Mouse (Mus musculus): ENCODE results near the gene Tph1. TPM values are rescaled to one million over a fixed set of nuclear protein-coding genes. Genes with fewer than 3 reads are reported as not detected.
"Not testable (repeated sequence)": the region's sequence is repeated elsewhere in the genome, so short reads cannot be mapped to it uniquely, and the experiment has no call there.

The Tph1 gene
- total RNA-seq (2021), result under 1 TPM; 0.50 to 0.56 TPM
- long read RNA-seq, result 0 reads

DNA sequence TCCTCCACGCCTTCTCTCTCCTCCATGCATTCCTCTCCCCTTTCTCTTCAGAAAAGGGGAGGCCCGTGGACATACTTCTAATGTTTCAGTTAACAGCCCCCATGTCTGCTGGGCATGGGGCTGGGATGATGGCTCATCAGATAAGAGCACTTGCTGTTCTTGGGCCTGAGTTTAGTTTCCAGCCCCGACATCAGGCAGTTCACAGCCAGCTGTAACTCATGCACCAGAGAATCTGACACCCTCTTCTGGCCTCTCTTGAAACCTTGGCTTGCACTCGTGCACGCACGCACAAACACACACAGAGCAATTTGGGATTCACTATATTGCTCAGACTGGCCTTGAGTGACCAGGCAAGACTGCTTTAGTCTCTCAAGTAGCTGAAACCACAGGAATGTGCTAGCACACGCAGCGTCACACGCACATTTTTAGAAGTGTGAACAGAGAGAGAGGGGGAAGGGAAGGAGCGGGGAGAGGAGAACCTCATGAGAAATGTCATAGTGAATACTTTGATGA is at the start of gene Tph1:
TSS of gene Tph1 (minus strand) at position 378 of the 513 bp plus-strand sequence.
- DNase-seq (ENCODE audit: low spot score in 2 of 2), result no peak

DNA sequence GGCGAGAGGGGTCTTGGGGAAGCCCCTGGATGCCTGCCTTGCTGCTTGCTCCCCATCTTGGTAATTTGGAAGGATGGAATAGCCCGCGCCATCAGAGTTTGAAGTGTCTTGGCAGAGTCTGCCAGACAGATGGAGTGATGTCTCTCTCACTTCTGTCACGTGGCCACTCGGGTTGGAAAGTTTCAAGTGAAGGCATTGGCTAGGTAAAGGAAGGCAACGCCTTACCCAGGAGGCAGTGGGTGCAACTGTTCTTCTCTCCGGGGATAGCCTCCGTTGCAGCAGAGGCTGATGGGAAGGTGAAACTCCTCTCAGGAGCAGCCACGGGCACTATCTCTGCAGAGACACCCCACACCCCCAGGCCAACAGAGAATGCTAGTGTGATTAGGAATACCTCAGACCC is 48.1 kb upstream of the Tph1 start:
- no peak for DNase-seq (ENCODE audit: low spot score in 2 of 2)

DNA sequence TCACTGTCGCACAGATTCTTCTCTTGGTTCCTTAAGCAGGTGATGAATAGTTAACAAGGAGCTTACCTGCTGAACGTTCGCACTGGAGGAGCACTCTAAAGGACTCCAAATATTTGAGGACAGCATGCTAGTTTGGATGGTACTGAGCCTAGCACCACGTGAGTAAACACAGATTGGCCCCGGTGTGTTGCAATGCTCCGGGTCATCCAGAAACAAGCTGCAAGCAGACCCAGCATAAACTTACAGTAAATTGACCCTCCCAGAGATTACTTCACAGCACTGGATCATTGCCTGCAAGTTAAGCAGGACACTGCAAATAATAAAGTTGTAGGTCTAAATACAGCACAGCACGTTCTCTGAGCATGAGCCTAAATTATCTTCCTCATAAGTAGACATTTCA is 47.2 kb upstream of the Tph1 start:
- DNase-seq (ENCODE audit: low spot score in 2 of 2), result no peak

DNA sequence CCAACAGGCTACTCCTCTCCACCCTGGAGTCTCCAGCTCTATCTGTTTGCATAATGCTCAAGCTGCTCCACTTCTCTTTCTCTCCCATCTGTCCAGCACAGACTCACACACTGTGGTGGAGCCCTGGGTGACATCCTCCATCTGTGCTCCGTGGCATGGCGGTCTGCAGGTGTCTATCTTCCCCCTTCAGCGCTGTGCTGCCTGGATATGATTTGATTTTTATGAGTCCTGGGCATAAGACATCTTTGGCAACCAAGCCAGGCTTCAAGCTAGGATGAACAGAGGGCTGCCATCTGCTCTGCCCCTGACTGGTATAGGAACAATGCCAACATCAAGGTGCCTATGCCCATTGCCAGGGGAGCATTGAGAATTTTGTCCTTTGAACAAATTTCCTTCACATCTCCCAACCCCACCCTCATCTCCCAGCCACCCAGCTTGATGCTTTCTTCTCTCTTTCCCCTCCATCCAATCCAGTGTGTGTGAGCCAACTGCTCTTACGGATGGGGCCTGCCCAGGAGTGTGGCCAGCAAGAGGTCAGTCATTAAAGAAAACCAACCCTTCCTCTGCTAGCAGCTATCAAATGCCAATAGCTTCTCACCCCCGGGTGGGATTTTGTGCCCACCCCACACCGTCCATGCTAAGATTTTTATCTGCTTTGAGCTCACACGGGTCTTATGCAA is 46.4 kb upstream of the Tph1 start:
- DNase-seq (ENCODE audit: low spot score in 2 of 2), result no peak

DNA sequence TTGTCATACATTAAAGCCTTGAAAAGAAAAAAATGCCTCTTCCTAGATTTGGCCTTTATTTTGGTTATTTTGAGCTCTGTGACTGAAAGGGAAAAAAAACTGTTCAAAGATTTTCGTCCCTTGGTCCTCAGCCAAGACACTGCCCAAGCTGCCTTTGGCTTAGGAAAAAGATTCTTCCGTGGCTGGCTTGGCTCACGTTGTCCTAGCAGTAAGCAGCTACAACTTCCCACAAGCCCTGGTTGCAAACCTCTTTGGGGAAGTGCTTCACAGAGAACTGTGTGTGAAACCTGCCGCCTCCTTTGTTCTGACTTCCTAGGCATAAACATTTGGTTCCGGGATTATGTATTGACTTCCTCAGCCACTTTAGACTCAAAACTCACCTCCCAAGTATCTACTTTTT is 44.6 kb upstream of the Tph1 start:
- peak in 1 of 2 experiments; percentile 12 for DNase-seq (ENCODE audit: low spot score in 2 of 2)

DNA sequence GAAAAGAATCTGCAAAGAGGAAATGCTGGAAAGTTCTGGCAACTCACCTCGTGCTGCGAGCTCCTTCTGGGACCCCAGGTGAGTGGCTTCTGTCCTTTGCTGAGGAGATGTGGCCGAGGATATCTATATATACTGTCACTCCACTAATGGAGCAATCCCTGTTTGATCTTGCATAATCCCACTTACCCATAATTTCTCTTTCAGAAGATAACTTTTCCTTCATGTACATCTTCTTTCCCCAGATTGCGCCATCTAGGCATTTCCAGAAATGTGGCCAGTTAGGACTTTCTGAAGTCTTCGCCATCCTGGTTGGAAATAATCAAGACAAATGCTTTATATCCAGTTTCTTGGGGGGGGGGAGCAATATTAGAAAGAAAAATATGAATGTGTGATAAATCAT is 43.3 kb upstream of the Tph1 start, which contains the start of gene Saa3:
TSS of gene Saa3 (minus strand) at position 101 of the 400 bp plus-strand sequence.
- no peak for DNase-seq (ENCODE audit: low spot score in 2 of 2)

DNA sequence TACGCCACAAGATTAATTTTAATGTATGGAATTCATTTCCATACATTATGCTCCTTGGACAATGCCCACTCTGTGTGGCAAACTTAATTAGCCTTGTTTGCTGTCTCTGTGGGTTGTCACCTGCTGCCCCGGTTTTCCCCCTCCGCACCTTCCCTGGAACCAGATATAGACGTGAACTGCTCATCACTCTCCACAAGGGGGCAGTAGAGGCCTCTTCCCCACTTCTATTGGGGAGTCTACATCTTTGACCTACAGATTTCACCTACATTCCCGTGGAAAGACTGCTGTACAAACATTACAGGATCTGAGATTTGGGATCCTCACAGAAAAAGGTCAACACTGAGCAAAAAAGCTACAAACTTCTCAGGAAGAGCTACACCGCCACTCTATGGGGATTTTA is 42.2 kb upstream of the Tph1 start:
- peak; percentile 57 to 72 for DNase-seq (ENCODE audit: low spot score in 2 of 2)

DNA sequence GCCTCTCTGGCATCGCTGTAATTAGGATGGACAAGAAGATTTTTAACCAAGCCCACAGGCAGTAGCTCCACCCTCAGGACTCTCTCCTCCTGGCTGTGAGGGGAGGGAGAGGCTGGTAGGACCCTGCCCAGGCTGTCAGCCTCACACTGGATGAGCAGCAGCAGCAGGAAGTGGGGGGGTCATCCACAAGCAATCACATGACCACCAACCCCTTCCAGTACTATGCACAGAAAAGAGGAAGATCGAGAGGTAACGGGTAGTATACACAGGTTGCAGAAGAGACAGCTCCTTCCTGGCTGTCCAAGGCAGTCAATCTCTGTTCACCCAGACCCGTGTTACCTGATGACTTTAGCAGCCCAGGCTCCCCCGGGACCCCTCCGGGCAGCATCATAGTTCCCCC is 39.9 kb upstream of the Tph1 start:
- no peak for DNase-seq (ENCODE audit: low spot score in 2 of 2)

DNA sequence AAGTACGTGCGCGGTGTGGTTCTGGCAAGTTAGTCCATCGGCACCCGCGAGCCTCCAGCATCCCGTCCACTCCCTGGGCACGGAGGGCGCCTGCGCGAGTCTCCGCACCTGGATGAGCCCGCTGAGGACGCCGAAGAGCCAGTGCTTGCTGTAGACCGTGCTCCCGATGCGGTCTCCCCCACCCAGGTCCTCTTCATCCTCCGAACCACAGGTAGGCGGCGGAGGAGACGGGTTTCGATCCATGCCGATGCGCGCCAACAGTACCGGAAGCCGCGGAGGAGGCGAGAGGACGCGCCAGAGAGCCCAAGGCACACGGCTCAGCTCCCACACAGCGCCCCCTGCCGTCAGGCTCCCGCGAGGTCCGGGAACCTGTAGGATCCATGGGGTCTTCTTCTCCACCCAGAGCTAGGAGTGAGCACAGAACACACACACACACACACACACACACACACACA is 38.1 kb upstream of the Tph1 start, which contains the start of gene Saal1:
TSS of gene Saal1 (minus strand) at position 291 of the 455 bp plus-strand sequence.
- DNase-seq (ENCODE audit: low spot score in 2 of 2), result peak; percentile 89 to 91

DNA sequence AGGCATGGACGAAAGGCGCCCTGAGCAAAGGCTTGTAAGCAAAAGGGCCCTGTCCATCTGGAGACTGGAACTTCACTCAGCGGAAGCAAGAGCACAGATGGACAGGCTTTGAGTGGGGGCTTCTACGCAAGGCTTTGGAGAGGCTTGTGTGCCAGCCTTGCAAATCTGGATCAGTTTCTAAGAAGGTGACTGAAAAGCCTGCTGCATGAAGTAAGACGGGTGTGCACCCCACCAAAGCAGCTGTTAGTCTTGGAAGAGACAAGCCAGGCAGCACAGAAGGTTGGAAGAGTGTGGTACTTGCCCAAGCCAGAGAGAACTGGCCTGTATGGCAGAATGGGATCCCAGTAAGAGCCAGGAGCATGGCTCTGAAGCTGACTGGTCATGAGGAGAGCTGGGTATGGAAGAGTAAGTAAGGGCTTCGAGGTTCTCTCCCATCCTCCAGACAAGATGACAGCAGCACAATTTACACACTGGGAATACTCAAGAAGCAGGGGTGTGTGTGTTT is 28.2 kb upstream of the Tph1 start:
- no peak for DNase-seq (ENCODE audit: low spot score in 2 of 2)

DNA sequence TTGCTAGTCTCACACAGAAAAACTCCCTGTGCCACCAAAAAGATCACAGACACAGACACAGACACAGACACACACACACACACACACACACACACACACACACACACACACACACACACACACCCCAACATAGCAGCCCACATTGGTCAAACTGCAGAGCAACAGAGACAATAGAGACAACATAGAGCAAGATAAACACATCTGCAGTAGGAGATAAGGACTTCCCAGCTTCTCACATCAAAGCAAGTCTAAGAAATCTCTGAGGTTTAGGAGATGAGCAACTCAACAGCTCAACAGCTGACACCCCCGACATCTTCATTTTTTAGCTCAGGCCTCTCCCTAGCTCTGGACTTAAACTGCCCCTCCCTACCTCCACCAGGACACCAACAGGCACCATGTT is 24.4 kb upstream of the Tph1 start:
- no peak for DNase-seq (ENCODE audit: low spot score in 2 of 2)

DNA sequence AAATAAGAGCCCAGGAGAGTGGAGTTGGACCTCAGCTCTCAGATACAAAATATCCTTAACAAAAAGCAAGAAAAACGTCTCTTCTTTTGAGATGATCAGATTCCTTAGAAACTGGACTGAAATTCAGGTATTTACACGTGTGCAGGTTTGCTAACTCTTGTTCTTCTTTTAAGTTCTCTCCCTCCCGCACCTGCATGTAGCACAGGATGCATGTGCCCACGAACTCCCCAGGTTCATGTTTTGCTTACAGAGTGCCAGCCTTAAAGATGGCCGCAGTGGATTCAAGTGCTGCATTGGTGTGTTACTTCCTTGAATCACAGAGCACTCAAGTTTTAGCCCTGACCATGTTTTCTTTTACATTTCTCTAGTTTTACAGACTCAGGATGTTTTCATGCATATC is 14.5 kb upstream of the Tph1 start:
- DNase-seq (ENCODE audit: low spot score in 2 of 2), result no peak

DNA sequence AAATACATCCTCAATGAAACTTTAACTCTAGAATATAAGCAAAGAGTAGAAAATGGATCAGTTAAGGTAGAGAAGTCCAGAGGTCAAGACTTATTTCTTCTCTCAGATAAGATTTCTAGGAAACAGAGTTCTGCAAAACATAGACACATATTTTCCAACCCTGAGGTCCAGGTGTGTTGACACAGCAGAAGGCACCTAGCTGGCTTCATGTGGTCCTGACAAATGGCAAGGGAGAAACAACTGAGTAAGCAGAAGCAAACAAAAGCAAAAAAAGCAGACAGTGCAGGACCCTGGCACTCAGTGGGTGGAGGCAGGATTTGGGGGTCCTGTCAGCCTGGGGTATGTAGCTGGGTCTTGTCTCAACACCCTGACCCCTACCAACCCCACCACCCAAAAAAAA is 8.4 kb upstream of the Tph1 start:
- no peak for DNase-seq (ENCODE audit: low spot score in 2 of 2)

DNA sequence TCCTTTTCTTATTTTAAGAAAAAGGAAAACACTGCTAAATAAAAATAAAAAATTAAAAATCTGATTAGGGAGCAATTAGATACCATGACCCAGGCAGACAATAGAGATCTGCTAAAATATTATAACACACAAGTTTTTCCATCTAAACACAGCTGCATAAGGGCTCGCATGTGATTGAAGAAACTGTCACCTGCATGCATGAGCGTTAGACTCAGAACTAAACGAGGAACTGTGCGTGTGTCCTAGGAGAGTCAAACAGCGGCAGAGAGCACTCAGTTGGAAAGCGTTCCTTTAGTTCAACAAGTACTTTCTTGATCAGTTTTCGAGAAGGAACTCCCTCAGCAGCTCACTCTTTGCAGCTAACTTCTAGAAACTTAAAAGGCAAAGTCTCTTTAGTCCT is 6.7 kb upstream of the Tph1 start:
- DNase-seq (ENCODE audit: low spot score in 2 of 2), result not testable (repeated sequence)

DNA sequence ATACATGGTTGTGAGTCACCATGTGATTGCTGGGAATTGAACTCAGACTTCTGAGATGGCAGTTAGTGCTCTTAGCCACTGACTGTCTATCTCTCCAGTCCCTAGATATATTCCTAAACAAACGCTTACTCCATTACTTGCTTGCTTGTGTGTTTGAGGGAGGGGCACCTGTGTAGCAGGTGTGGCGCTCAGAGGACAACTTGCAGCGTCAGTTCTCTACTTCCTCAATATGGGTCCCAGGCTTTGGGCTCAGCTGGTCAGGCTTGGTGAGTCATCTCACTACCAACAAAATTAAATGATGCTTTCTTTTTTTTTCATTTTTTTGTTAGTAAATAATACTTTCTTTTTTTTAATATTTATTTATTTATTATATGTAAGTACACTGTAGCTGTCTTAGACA is 6.1 kb upstream of the Tph1 start:
- DNase-seq (ENCODE audit: low spot score in 2 of 2), result no peak

DNA sequence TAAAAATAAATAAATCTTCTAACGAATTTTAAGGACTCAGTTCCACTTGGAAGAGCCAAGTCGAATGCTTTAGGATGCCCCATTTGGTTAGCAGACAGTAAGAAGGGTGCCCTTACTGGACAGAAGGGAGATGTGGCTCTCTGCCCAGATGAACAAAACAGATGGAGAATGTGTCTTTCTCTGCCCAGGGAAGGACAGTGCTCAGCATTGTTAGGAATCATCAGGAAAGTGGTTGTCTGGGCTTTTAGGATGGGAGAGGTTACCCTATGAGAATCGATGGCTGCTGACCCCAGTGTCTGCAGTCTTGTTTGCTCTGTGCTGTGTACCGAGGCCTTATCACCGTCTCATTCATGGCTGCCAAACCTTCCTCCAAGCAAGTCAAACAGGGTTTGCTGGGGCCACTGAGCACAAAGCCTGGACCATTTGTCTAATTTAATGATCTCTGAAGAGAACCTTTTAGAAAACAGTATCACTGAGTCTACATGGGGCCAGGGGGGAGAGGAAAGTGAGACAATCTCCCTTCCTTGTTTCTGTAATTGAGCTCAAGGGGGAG is 4.5 kb upstream of the Tph1 start:
- DNase-seq (ENCODE audit: low spot score in 2 of 2), result no peak

DNA sequence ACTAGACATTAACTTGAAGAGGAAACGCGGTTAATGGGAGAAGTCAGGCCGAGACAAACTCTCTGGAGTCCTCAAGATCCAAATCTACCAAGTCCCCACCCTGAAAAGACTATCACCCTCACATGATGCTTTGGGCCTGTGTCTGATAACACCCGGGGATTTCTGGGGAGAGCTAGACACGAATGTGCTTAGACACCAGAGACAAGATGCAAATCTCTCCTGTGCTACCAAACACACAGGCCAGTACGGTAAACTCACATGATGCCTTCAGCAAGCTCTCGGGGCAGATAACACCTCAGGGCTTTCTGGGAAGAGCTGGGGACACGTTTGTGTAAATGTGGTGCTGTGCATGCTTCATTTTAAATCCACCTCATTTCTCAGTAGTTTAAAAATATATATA is 3.5 kb upstream of the Tph1 start:
- no peak for DNase-seq (ENCODE audit: low spot score in 2 of 2)

DNA sequence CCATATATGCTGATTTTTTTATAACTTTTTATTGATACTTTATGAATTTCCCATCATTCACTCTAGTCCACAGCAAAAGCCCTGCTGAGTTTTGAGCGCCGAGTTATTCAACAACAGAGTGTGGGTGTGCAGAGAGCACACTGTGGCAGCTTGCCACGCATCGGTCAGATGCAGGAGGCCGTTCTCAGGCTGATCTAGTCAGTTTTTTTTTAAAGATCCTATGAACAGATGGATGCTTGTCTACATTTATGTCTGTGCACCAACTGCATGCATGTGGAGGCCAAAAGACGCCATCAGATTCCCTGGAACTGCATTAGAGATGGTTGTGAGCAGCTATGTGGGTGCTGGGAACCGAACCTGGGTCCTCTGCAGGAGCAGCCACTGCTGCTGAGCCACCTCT is 2.7 kb upstream of the Tph1 start:
- no peak for DNase-seq (ENCODE audit: low spot score in 2 of 2)

DNA sequence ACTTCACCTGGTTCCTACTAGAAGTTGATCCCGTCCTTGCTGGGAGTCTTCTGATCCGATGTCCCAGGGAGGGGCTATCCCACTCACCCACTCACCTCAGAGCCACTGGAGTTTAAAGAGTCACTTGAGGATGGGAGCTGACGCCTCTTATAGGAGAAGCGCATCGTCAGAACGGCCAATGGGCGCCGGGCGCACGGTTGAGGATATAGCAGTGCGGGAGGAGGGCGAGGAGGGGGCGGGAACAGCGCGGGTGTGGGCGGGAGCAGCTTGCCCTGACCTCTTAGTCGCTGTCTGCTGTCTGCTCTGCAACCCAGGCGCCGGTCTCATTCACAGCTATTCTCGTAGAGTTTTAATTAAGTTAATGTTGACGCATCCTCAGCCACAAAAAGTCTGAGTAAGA is 5.1 kb downstream of the Tph1 start:
- DNase-seq (ENCODE audit: low spot score in 2 of 2), result no peak

DNA sequence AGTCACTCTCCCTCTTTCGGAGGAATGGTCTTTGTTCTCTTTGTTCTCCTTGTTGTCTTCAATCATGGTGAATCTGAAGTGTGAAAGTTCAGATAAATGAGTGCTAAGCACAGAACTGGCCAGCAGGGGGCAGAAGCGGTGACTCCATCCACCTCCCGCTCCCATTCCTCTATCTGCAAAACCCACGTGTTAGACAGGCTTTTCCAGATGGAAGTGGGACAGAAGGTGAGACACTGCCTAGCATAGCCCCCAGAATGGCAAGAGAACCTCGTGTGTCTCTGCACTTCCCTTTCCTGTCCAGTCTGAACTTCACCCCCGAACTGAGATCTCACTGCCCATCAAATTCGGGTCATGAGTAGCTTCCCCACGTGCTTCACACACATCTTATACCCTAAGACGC is 7.1 kb downstream of the Tph1 start:
- peak; percentile 51 to 57 for DNase-seq (ENCODE audit: low spot score in 2 of 2)

DNA sequence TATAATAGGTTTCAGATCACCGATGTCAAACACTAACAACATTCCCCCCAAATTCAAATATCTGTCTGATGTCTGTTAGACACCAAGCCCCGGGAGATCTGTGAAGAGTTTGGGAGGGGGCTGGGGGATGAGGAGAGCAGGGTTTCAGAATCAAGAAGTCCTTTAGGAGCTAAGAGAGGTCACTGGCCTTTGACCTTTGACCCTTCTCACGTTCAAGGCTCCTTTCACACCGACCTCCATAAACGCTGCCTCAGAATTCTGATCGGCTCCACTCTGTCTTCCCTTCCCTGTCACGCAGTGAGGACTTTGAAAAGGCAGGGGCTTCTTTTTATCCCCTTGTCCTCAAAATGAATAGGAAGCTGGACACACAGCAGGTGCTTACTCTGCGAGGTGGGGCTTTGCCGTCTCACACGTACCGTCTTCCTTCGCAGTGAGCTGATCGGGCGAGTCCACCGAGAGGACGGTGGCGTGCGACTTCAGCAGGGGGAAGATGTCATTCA is 10.7 kb downstream of the Tph1 start:
- no peak for DNase-seq (ENCODE audit: low spot score in 2 of 2)

DNA sequence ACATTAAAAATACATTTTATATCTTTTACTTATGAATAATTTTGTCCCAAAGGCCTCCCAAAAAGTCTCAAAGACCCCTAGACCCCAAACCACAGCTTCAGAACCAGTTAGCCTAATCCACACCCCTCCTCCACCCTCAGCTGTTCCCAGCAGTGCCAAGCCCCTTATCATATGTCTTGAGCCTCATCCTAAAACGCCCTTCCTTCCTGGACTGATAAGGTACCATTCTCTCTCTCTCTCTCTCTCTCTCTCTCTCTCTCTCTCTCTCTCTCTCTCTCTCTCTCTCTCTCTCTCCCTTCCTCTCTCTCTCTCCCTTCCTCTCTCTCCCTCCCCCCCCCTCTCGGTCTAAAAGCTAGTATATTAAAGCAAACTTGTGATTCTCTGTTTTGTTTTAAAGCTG is 20.1 kb downstream of the Tph1 start:
- no peak for DNase-seq (ENCODE audit: low spot score in 2 of 2)

Data from layer of hippocampus, postnatal 10 days (tissue).